Mouse (Mus musculus) c-Kit-negative CD71-positive TER-119-positive erythroid progenitor cells, embryonic 14.5 days (primary cell): ENCODE measurements at regions not wholly inside any gene's neighbourhood (a gene's known extent, or its start where the extent isn't known, plus 50 kb on each side); places are given as distances from the start of the nearest gene placed in this dataset.

Experiments
- DNase-seq: peaks from one replicate; pipeline ENCODE4 v3.0.0-alpha.2; 2013; ENCODE audit warnings: low read depth, low spot score

- no peak for DNase-seq
Measured at GRCm38 (mm10) chr16:29706996-29707395, 127.9 kb downstream of the Opa1 start.

GRCm38 (mm10) chr16:29707656-29708055, 128.5 kb downstream of the Opa1 start:
- DNase-seq = no peak

GRCm38 (mm10) chr16:29709072-29709471, 129.9 kb downstream of the Opa1 start:
- no peak for DNase-seq

GRCm38 (mm10) chr16:29711386-29711785, 132.3 kb downstream of the Opa1 start:
- DNase-seq = no peak

GRCm38 (mm10) chr16:29711912-29712681, 133.0 kb downstream of the Opa1 start:
- no peak for DNase-seq

GRCm38 (mm10) chr16:29714612-29715127, 135.5 kb downstream of the Opa1 start:
- no peak for DNase-seq

- no peak for DNase-seq
Measured at GRCm38 (mm10) chr16:29718965-29719364, 139.8 kb downstream of the Opa1 start.

GRCm38 (mm10) chr16:29719571-29720451, 140.7 kb downstream of the Opa1 start:
- DNase-seq = no peak

GRCm38 (mm10) chr16:29725153-29725552, 146.0 kb downstream of the Opa1 start:
- DNase-seq = no peak

GRCm38 (mm10) chr16:29725563-29725962, 146.4 kb downstream of the Opa1 start:
- no peak for DNase-seq

GRCm38 (mm10) chr16:29727397-29727796, 148.3 kb downstream of the Opa1 start:
- no peak for DNase-seq

- DNase-seq = no peak
Measured at GRCm38 (mm10) chr16:29728769-29729481, 149.8 kb downstream of the Opa1 start.

- DNase-seq = no peak
Measured at GRCm38 (mm10) chr16:29730010-29730409, 150.9 kb downstream of the Opa1 start.

- no peak for DNase-seq
Measured at GRCm38 (mm10) chr16:29732889-29733288, 153.8 kb downstream of the Opa1 start.

GRCm38 (mm10) chr16:29733847-29734246, 154.7 kb downstream of the Opa1 start:
- DNase-seq = no peak

- DNase-seq = no peak
Measured at GRCm38 (mm10) chr16:29734324-29734723, 155.2 kb downstream of the Opa1 start.

GRCm38 (mm10) chr16:29734738-29735250, 155.7 kb downstream of the Opa1 start:
- no peak for DNase-seq

GRCm38 (mm10) chr16:29735371-29736008, 156.4 kb downstream of the Opa1 start:
- no peak for DNase-seq

GRCm38 (mm10) chr16:29736211-29736610, 157.1 kb downstream of the Opa1 start:
- no peak for DNase-seq

GRCm38 (mm10) chr16:29738075-29738474, 158.9 kb downstream of the Opa1 start:
- DNase-seq = no peak
